Mouse (Mus musculus): Measurements from ENCODE around the gene Cyp2s1.
"Not testable (repeated sequence)": the region's sequence is repeated elsewhere in the genome, so short reads cannot be mapped to it uniquely, and the experiment has no call there.

Cyp2s1 gene

GRCm38 (mm10) chr7:25805631-25806343, 10.9 kb downstream of the Cyp2s1 start:
- DNase-seq = peak; percentile 60

GRCm38 (mm10) chr7:25804792-25805191, 11.9 kb downstream of the Cyp2s1 start:
- no peak for DNase-seq

- DNase-seq = no peak
These were observed 13.3 kb downstream of the Cyp2s1 start for GRCm38 (mm10) chr7:25803460-25803859.

- peak; percentile 72 for DNase-seq
These were observed 14.2 kb downstream of the Cyp2s1 start for GRCm38 (mm10) chr7:25802241-25803125.

GRCm38 (mm10) chr7:25801031-25801430, 15.7 kb downstream of the Cyp2s1 start:
- DNase-seq = no peak

- DNase-seq = no peak
These were observed 17.3 kb downstream of the Cyp2s1 start for GRCm38 (mm10) chr7:25799369-25799768.

- no peak for DNase-seq
These were observed 18.2 kb downstream of the Cyp2s1 start for GRCm38 (mm10) chr7:25798540-25798939.

- no peak for DNase-seq
These were observed 21.9 kb downstream of the Cyp2s1 start for GRCm38 (mm10) chr7:25794775-25795174.

GRCm38 (mm10) chr7:25793679-25794078, 23.0 kb downstream of the Cyp2s1 start:
- DNase-seq = no peak

GRCm38 (mm10) chr7:25792966-25793365, 23.7 kb downstream of the Cyp2s1 start:
- DNase-seq = not testable (repeated sequence)

GRCm38 (mm10) chr7:25790615-25791014, 26.1 kb downstream of the Cyp2s1 start:
- no peak for DNase-seq

GRCm38 (mm10) chr7:25789129-25789440, 27.6 kb downstream of the Cyp2s1 start:
- no peak for DNase-seq

- DNase-seq = peak; percentile 66
These were observed 28.2 kb downstream of the Cyp2s1 start, which contains the start of gene Axl for GRCm38 (mm10) chr7:25788220-25789128. Axl (minus strand) TSS chr7:25788705.

GRCm38 (mm10) chr7:25787456-25788219, 29.1 kb downstream of the Cyp2s1 start:
- no peak for DNase-seq

- DNase-seq = no peak
These were observed 29.7 kb downstream of the Cyp2s1 start for GRCm38 (mm10) chr7:25786974-25787373.

- no peak for DNase-seq
These were observed 31.0 kb downstream of the Cyp2s1 start for GRCm38 (mm10) chr7:25785752-25786151.

- DNase-seq = no peak
These were observed 31.9 kb downstream of the Cyp2s1 start for GRCm38 (mm10) chr7:25784808-25785207.

- no peak for DNase-seq
These were observed 33.0 kb downstream of the Cyp2s1 start for GRCm38 (mm10) chr7:25783746-25784145.

- no peak for DNase-seq
These were observed 34.0 kb downstream of the Cyp2s1 start for GRCm38 (mm10) chr7:25782744-25783143.

GRCm38 (mm10) chr7:25781937-25782610, 34.6 kb downstream of the Cyp2s1 start:
- no peak for DNase-seq

GRCm38 (mm10) chr7:25781321-25781936, 35.3 kb downstream of the Cyp2s1 start:
- DNase-seq = no peak
